Mouse (Mus musculus) cerebellum, adult 2 months (tissue): Measurements from ENCODE around the gene Psmd1.

Experiments
- CTCF ChIP-seq: fragments of 200-500 bp; IDR thresholded peaks from 2 replicates; pipeline ENCODE4 v1.5.1; 2011; ENCODE audit warnings: low read depth, mild to moderate bottlenecking, control low read depth, low read length, moderate library complexity, borderline replicate concordance; ENCODE audit not compliant: insufficient read depth
- POLR2A ChIP-seq: fragments of 200-500 bp; IDR thresholded peaks from 2 replicates; pipeline ENCODE4 v1.6.1; 2011; ENCODE audit warnings: low read length, control low read depth, borderline replicate concordance; ENCODE audit not compliant: insufficient read depth

DNA sequence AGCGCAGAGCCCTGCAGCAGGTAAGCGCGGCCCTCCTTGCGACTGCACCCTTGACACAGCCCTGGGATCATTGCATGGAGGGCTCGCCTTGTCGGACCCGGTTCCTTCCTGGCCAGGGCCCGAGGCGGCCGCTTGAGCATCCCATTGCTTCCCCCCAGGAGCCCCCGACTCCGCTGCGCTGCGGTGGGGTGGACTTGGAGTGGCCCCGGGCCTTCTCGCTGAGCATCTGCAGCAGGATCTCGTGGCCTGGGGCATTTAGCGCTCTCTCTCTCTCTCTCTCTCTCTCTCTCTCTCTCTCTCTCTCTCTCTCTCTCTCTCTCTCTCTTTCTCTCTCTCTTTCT lies 90.6 kb downstream of the Psmd1 start:
- TF ChIP-seq CTCF (no peak), POLR2A (no peak)
